Mouse (Mus musculus) MEL (cell line): Measurements from ENCODE around the gene 9230104L09Rik.

Experiments used
- CTCF ChIP-seq, 3 experiments: IDR thresholded peaks in 2 of 3; conservative IDR thresholded peaks in 1 of 3; 2 replicates each; pipeline ENCODE4 v1.5.1; 2011 to 2012; ENCODE audit warnings: low read length in 3 of 3, low read depth in 2 of 3, mild to moderate bottlenecking in 2 of 3, improper control_type of control experiment in 1 of 3, inconsistent platforms in 1 of 3, mixed read lengths in 1 of 3, moderate library complexity in 1 of 3; ENCODE audit not compliant: control insufficient read depth in 1 of 3, insufficient read depth in 1 of 3, poor library complexity in 1 of 3, severe bottlenecking in 1 of 3
- JUND ChIP-seq: IDR thresholded peaks from 2 replicates; pipeline ENCODE4 v1.6.1; 2011; ENCODE audit warnings: low read depth, mild to moderate bottlenecking, improper control_type of control experiment, low read length
- MAFK ChIP-seq: IDR thresholded peaks from 2 replicates; pipeline ENCODE4 v1.6.1; 2011; ENCODE audit warnings: low read depth, mild to moderate bottlenecking, low read length, improper control_type of control experiment, borderline replicate concordance
- MAX ChIP-seq: IDR thresholded peaks from 2 replicates; pipeline ENCODE4 v1.6.1; 2011; ENCODE audit warnings: low read length, improper control_type of control experiment
- MYB ChIP-seq: IDR thresholded peaks from 2 replicates; pipeline ENCODE4 v1.6.1; 2011; ENCODE audit warnings: mild to moderate bottlenecking, low read depth, low read length, improper control_type of control experiment
- NELFE ChIP-seq: IDR thresholded peaks from 2 replicates; pipeline ENCODE4 v1.6.1; 2011; ENCODE audit warnings: low read depth, low read length, improper control_type of control experiment
- NRF1 ChIP-seq: IDR thresholded peaks from 2 replicates; pipeline ENCODE4 v1.6.1; 2014; ENCODE audit warnings: low read depth, mild to moderate bottlenecking, inconsistent platforms, low read length, improper control_type of control experiment, moderate library complexity; ENCODE audit not compliant: poor library complexity, insufficient read depth, severe bottlenecking
- POLR2A ChIP-seq, 2 experiments: IDR thresholded peaks; 2 replicates each; pipeline ENCODE4 v1.6.1; 2011 to 2012; ENCODE audit warnings: low read length in 2 of 2, mild to moderate bottlenecking in 2 of 2, control low read depth in 1 of 2, improper control_type of control experiment in 1 of 2, low read depth in 1 of 2, moderate library complexity in 1 of 2; ENCODE audit not compliant: control insufficient read depth in 1 of 2, insufficient read depth in 1 of 2, poor library complexity in 1 of 2
- POLR2AphosphoS2 ChIP-seq: IDR thresholded peaks from 2 replicates; pipeline ENCODE4 v1.6.1; 2011; ENCODE audit warnings: low read length, improper control_type of control experiment
- POLR2AphosphoS5 ChIP-seq: IDR thresholded peaks from 2 replicates; pipeline ENCODE4 v1.6.1; 2012; ENCODE audit warnings: low read depth, borderline replicate concordance, mild to moderate bottlenecking, inconsistent platforms, low read length, moderate library complexity, mixed read lengths
- RCOR1 ChIP-seq: IDR thresholded peaks from 2 replicates; pipeline ENCODE4 v1.6.1; 2012; ENCODE audit warnings: low read depth, mild to moderate bottlenecking, inconsistent platforms, low read length, improper control_type of control experiment
- SMC3 ChIP-seq: IDR thresholded peaks from 2 replicates; pipeline ENCODE4 v1.6.1; 2011; ENCODE audit warnings: low read depth, low read length, improper control_type of control experiment
- UBTF ChIP-seq: IDR thresholded peaks from 2 replicates; pipeline ENCODE4 v1.6.1; 2012; ENCODE audit warnings: low read depth, mild to moderate bottlenecking, inconsistent platforms, low read length, improper control_type of control experiment, moderate library complexity, borderline replicate concordance; ENCODE audit not compliant: insufficient read depth
- USF2 ChIP-seq, 2 experiments: IDR thresholded peaks; 2 replicates each; pipeline ENCODE4 v1.6.1; 2011 to 2012; ENCODE audit warnings: improper control_type of control experiment in 2 of 2, low read length in 2 of 2, borderline replicate concordance in 1 of 2, inconsistent platforms in 1 of 2, low read depth in 1 of 2, mild to moderate bottlenecking in 1 of 2; ENCODE audit not compliant: insufficient read depth in 1 of 2

DNA sequence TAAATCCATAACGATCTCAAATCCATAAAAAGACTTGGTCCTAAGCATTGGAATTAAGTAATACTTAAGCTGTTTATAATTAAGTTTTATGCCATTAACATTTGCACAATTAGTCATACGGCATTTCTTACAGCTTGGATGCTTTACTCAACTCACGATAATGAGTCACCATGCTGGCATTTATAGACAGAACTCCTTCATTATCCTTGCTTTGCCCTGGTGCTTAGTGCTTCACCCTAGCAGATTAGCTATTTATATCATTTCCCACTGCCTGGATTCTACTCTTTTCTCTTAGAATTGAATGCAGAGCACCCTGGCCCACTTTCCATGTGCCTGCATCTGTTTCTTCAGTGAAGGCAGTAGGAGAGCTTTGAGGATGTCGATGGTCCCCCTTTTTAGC, 7.3 kb downstream of the 9230104L09Rik start:
- TF ChIP-seq POLR2A (IDR thresholded peaks at IDR 0.05; ENCODE audit: control insufficient read depth in 1 of 2, insufficient read depth in 1 of 2, low read depth in 1 of 2, low read length in 2 of 2, poor library complexity in 1 of 2) (no peak), JUND (no peak), SMC3 (no peak), POLR2AphosphoS5 (no peak), MAX (no peak), NRF1 (no peak), CTCF (IDR thresholded peaks at IDR 0.05 in 2 of 3, conservative IDR thresholded peaks at IDR 0.05 in 1 of 3; ENCODE audit: control insufficient read depth in 1 of 3, insufficient read depth in 1 of 3, low read depth in 2 of 3, low read length in 3 of 3, poor library complexity in 1 of 3, severe bottlenecking in 1 of 3) (no peak), MYB (no peak), NELFE (no peak), USF2 (IDR thresholded peaks at IDR 0.05; ENCODE audit: borderline replicate concordance in 1 of 2, insufficient read depth in 1 of 2, low read depth in 1 of 2, low read length in 2 of 2) (no peak), MAFK (no peak), UBTF (no peak), RCOR1 (no peak), POLR2AphosphoS2 (no peak)
